Mouse (Mus musculus) hindbrain, embryonic 12.5 days (tissue): Measurements from ENCODE around the gene Tppp3. TPM values are rescaled to one million over a fixed set of nuclear protein-coding genes. Genes with fewer than 3 reads are reported as not detected.

Experiments
- ATAC-seq: fragments of 200-750 bp; cut with Nextera tagmentation; 2 replicates; pipeline ENCODE4 v1.8.0; 2017; ENCODE audit warnings: moderate TSS enrichment; ENCODE audit not compliant: low FRiP score
- H3K27ac ChIP-seq: fragments of 300-500 bp; sonication (generic); 2 replicates; pipeline ENCODE4 v1.5.1; 2016; ENCODE audit warnings: mild to moderate bottlenecking
- H3K27me3 ChIP-seq: fragments of 300-500 bp; sonication (generic); 2 replicates; pipeline ENCODE4 v1.6.1; 2016; ENCODE audit warnings: mild to moderate bottlenecking
- H3K36me3 ChIP-seq: fragments of 300-500 bp; sonication (generic); 2 replicates; pipeline ENCODE4 v1.6.1; 2016; ENCODE audit warnings: mild to moderate bottlenecking
- H3K4me1 ChIP-seq: fragments of 300-500 bp; sonication (generic); 2 replicates; pipeline ENCODE4 v1.6.1; 2016
- H3K4me2 ChIP-seq: fragments of 300-500 bp; sonication (generic); replicated peaks from 2 replicates; pipeline ENCODE4 v1.6.1; 2016; ENCODE audit warnings: mild to moderate bottlenecking
- H3K4me3 ChIP-seq: fragments of 300-500 bp; sonication (generic); 2 replicates; pipeline ENCODE4 v1.5.1; 2016; ENCODE audit warnings: mild to moderate bottlenecking
- H3K9ac ChIP-seq: fragments of 300-500 bp; sonication (generic); 2 replicates; pipeline ENCODE4 v1.6.1; 2016; ENCODE audit warnings: mild to moderate bottlenecking, moderate library complexity
- H3K9me3 ChIP-seq: fragments of 300-500 bp; sonication (generic); replicated peaks from 2 replicates; pipeline ENCODE4 v1.6.1; 2016; ENCODE audit warnings: mild to moderate bottlenecking
- WGBS: fragments of 180-500 bp; shearing (Covaris S2); methylation state at CpG from one replicate; pipeline ENCODE4 v1.1.7; 2016; 5-methylcytosine and 5-hydroxymethylcytosine counted together
- polyA plus RNA-seq: library from polyadenylated mRNA; unstranded; fragments of >200 nt; fragmentation: Nextera tagmentation; extraction: Ambion mirVana; gene quantifications from 2 replicates; pipeline ENCODE4 v1.2.1, GENCODE M21; 2016

The Tppp3 gene
- polyA plus RNA-seq, 1 experiment from 2014 or later, result 186 TPM

DNA sequence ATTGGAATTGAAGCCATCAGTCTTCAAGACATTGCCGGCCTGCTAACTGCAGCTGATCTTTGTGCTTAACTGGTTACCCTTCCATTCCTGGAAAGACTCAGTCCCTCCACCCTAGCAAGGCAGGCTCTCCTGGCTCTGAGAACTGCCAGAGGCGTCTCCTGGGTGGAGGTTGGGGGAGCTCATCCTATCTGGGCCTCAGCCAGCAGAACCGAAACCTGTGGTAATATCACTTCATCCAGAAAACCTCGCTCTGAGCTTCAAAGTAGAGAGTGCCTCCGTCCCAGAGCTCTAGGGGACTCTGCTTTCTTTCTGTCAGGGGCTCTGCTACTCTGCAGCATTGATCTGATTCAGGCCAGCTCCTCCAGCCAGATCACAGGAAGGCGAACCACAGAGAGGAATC lies 35.7 kb upstream of the Tppp3 start:
- no peak overlapping the region for H3K9ac ChIP-seq
- H3K4me2 ChIP-seq, result no peak overlapping the region
- peaks cover 8% of the 10 kb centered on the region for H3K4me1 ChIP-seq

DNA sequence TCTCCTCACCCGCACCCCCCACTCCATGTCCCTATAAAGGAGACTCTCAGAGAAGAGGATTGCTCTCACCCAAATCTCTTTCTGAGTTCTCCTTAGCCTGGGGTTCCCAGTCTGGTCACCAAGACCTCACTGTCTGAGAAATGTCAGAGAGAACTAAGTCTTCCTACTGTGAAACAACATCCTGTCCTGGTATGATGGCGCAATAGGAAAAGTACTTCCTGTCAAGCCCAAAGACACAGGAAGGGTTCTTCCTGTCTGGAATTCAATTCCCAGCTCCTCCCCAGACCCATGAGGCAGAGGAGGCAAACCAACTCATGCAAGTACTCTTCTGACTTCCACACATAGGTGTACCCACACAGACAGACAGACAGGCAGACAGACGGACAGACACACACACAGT lies 33.3 kb upstream of the Tppp3 start:
- H3K4me2 ChIP-seq, result no peak overlapping the region
- no peak overlapping the region for H3K9ac ChIP-seq
- H3K4me1 ChIP-seq, result peaks cover 8% of the 10 kb centered on the region
- H3K27me3 ChIP-seq, result no peaks in the 10 kb centered on the region
- H3K27ac ChIP-seq, result no peak overlapping the region
- H3K4me3 ChIP-seq, result no peak overlapping the region
- H3K9me3 ChIP-seq, result no peaks in the 10 kb centered on the region
- no peak for ATAC-seq
- H3K36me3 ChIP-seq, result no peaks in the 10 kb centered on the region
- WGBS, result 88% methylated on average over 3 of the region's 3 CpGs

More for the DNA sequence above, 35.7 kb upstream of the Tppp3 start:
- no peaks in the 10 kb centered on the region for H3K27me3 ChIP-seq
- H3K9me3 ChIP-seq, result no peaks in the 10 kb centered on the region
- no peak overlapping the region for H3K4me3 ChIP-seq
- 83% methylated on average over 6 of the region's 6 CpGs for WGBS
- ATAC-seq, result no peak
- H3K27ac ChIP-seq, result no peak overlapping the region
- no peaks in the 10 kb centered on the region for H3K36me3 ChIP-seq

GRCm38 (mm10) chr8:105499787-105500186 lies 28.5 kb upstream of the Tppp3 start:
- Histone ChIP-seq H3K4me1 (peaks cover 22% of the 10 kb centered on the region), H3K9me3 (no peaks in the 10 kb centered on the region), H3K27ac (no peak overlapping the region), H3K4me3 (no peak overlapping the region), H3K4me2 (no peak overlapping the region), H3K36me3 (no peaks in the 10 kb centered on the region), H3K9ac (no peak overlapping the region), H3K27me3 (no peaks in the 10 kb centered on the region)
- ATAC-seq, result no peak
- WGBS, result 71% methylated on average over 12 of the region's 12 CpGs

DNA sequence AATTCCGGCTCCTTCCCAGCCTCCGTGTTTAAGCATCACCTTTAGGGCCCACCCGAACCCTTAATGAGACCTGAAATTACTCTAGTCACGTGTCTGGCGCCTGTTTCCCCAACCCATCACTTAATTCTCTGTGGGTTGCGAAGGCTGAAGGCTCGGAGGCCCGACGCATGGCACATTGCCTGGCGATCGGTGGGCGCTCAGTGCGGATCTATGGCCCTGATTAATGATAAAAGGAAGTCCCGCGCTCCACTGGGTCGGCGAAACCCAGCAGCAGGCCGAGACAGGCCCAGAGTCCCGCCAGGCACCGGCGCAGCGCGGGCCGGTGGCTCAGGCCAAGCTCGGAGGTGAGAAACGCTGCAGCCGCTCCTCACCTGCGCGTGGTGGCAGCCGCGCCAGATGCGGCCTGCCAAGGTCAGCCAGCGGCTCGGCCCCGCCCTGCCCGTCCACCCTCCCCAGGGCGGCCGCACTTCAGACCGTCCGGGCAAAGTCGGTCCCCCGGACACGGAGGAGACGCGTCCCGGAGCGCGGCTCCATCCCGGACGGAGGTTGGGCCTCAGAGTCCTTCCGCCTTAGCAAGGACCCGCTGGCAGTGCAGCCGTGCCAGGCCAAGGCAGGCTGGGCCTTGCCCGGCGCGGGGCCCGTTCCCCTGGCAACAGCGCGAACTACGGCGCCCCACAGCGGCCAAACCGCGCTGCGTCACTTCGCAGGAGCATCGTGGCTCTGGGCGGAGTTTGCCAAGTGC lies 25.3 kb upstream of the Tppp3 start, which contains the start of gene Zdhhc1:
Zdhhc1 (minus strand) TSS at position 464 of the 742 bp plus-strand sequence.
- H3K4me3 ChIP-seq, result peak within 1 kb of the TSS; percentile 82
- peak within 1 kb of the TSS; percentile 92 for H3K9ac ChIP-seq
- peak; percentile 91 for ATAC-seq
- H3K27me3 ChIP-seq, result no peaks in the 10 kb centered on the region
- H3K9me3 ChIP-seq, result no peaks in the 10 kb centered on the region
- H3K4me2 ChIP-seq, result peak within 1 kb of the TSS; percentile 90
- peaks cover 25% of the 10 kb centered on the region for H3K4me1 ChIP-seq
- under 1% methylated on average over 65 of the region's 68 CpGs for WGBS
- H3K36me3 ChIP-seq, result no peaks in the 10 kb centered on the region
- peak within 1 kb of the TSS; percentile 79 for H3K27ac ChIP-seq

DNA sequence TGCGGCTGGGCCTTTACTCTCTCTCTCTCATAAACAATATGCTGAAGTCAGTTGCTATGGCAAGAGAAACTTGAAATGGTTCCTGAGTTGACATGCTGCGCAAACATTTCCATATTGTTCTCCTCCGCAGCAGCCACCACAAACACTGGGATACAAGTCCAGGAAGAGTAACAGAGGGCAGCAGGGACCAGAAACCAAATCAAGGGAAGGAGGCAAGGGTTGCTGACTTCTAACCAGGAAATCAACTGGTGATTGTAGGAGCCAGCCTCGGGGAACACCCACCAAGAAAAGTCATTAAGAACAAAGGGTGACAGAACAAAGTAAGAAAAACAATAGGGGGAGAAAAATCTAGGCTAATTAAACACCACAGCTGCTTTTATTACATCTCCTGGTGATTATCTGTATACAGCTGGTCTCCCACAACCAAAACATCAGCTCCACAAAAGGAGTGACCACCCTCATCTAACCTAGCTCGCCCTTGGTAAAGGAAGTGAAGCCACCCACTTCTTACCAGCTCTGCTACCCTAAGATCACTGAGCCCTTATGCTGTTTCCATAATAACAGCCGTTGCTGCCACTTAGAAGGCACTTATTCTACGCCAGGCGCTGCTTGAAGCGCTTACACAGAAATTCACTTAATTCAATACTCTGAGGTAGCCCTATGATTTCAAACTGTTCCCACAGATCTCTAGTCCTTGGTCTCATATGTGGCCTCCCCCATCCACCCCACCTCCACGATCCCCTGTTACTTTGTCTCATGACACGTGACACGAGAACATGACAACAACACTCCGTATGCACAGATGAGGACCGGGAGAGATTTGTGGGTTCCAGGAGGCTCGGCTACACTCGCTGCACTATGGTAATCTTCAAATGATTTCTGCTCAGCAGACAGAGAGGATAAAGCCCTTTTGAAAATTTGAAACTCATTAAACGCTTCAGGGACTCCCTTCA lies 24.3 kb upstream of the Tppp3 start:
- H3K27me3 ChIP-seq, result no peaks in the 10 kb centered on the region
- ATAC-seq, result no peak
- WGBS, result 36% methylated on average over 17 of the region's 17 CpGs
- peaks cover 25% of the 10 kb centered on the region for H3K4me1 ChIP-seq
- H3K36me3 ChIP-seq, result no peaks in the 10 kb centered on the region
- peak overlapping the region; percentile 82 for H3K4me3 ChIP-seq
- H3K4me2 ChIP-seq, result peak overlapping the region; percentile 90
- no peaks in the 10 kb centered on the region for H3K9me3 ChIP-seq
- H3K9ac ChIP-seq, result peak overlapping the region; percentile 92
- peak overlapping the region; percentile 44; the same call in 1 of the 2 replicates for H3K27ac ChIP-seq

DNA sequence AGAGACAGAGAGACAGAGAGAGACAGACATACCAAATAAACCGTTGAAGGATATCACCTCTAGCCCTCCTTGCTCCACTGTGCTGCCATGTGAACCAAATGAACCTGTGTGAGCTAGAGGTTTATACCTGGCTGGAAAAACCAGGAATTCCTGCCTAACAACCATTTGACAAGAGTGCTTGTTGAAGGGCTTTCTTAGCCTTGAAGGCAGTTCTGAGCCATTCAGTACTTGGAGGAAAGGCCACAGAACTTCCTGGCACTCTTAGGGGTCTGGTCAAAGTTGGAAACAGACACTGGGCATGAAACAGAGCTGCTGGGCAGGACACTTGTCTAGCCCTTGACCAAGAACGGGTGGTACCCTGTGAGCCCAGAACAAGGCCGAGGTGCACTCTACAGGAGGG lies 23.2 kb upstream of the Tppp3 start:
- Histone ChIP-seq H3K36me3 (no peaks in the 10 kb centered on the region), H3K4me1 (peaks cover 25% of the 10 kb centered on the region), H3K27me3 (no peaks in the 10 kb centered on the region), H3K4me3 (no peak overlapping the region), H3K27ac (peak overlapping the region; percentile 8; the same call in 1 of the 2 replicates), H3K4me2 (no peak overlapping the region), H3K9ac (no peak overlapping the region), H3K9me3 (no peaks in the 10 kb centered on the region)
- no peak for ATAC-seq
- WGBS, result 90% methylated on average over 3 of the region's 3 CpGs

GRCm38 (mm10) chr8:105493495-105493894 lies 22.2 kb upstream of the Tppp3 start:
- Histone ChIP-seq H3K36me3 (no peaks in the 10 kb centered on the region), H3K4me2 (no peak overlapping the region), H3K9me3 (no peaks in the 10 kb centered on the region), H3K4me1 (peaks cover 25% of the 10 kb centered on the region), H3K9ac (no peak overlapping the region), H3K27me3 (no peaks in the 10 kb centered on the region), H3K4me3 (no peak overlapping the region), H3K27ac (no peak overlapping the region)
- ATAC-seq, result no peak
- 60% methylated on average over 3 of the region's 3 CpGs for WGBS

GRCm38 (mm10) chr8:105489281-105489680 lies 18.0 kb upstream of the Tppp3 start:
- Histone ChIP-seq H3K4me1 (peaks cover 3% of the 10 kb centered on the region; the same call in 1 of the 2 replicates), H3K9me3 (no peaks in the 10 kb centered on the region), H3K36me3 (no peaks in the 10 kb centered on the region), H3K4me3 (no peak overlapping the region), H3K27ac (no peak overlapping the region), H3K27me3 (no peaks in the 10 kb centered on the region), H3K4me2 (no peak overlapping the region), H3K9ac (no peak overlapping the region)
- 35% methylated on average over 1 of the region's 1 CpGs for WGBS
- ATAC-seq, result no peak

GRCm38 (mm10) chr8:105488082-105488481 lies 16.8 kb upstream of the Tppp3 start:
- no peaks in the 10 kb centered on the region for H3K27me3 ChIP-seq
- peaks cover 10% of the 10 kb centered on the region for H3K4me1 ChIP-seq
- no peak overlapping the region for H3K4me3 ChIP-seq
- no peaks in the 10 kb centered on the region for H3K36me3 ChIP-seq
- no peak overlapping the region for H3K27ac ChIP-seq
- H3K9me3 ChIP-seq, result no peaks in the 10 kb centered on the region
- ATAC-seq, result no peak
- H3K4me2 ChIP-seq, result no peak overlapping the region
- H3K9ac ChIP-seq, result no peak overlapping the region
- WGBS, result 75% methylated on average over 3 of the region's 3 CpGs

GRCm38 (mm10) chr8:105484392-105484791 lies 13.1 kb upstream of the Tppp3 start:
- Histone ChIP-seq H3K4me2 (no peak overlapping the region), H3K27me3 (no peaks in the 10 kb centered on the region), H3K4me1 (peaks cover 16% of the 10 kb centered on the region; the same call in 1 of the 2 replicates), H3K27ac (peak overlapping the region; percentile 52), H3K9me3 (no peaks in the 10 kb centered on the region), H3K4me3 (no peak overlapping the region), H3K9ac (no peak overlapping the region), H3K36me3 (no peaks in the 10 kb centered on the region)
- WGBS, result 18% methylated on average over 2 of the region's 2 CpGs
- peak; percentile 45 for ATAC-seq

- H3K9ac ChIP-seq, result no peak overlapping the region
- H3K27me3 ChIP-seq, result no peaks in the 10 kb centered on the region
- no peaks in the 10 kb centered on the region for H3K36me3 ChIP-seq
- H3K27ac ChIP-seq, result peak overlapping the region; percentile 52
- H3K4me1 ChIP-seq, result peaks cover 16% of the 10 kb centered on the region; the same call in 1 of the 2 replicates
- H3K4me2 ChIP-seq, result no peak overlapping the region
- H3K9me3 ChIP-seq, result no peaks in the 10 kb centered on the region
- H3K4me3 ChIP-seq, result no peak overlapping the region
- 40% methylated on average over 3 of the region's 3 CpGs for WGBS
- 0 out of 2 replicates have a peak, but pooled peaks have one; percentile 36 for ATAC-seq
Measured at GRCm38 (mm10) chr8:105484030-105484368, 12.7 kb upstream of the Tppp3 start.
